Mouse (Mus musculus) myocyte (in vitro differentiated cells): ENCODE data around the gene Ehbp1.
A peak's percentile ranks its signal among the peaks of the same experiment; 100 is the strongest.

Experiments used
- MAX ChIP-seq: IDR thresholded peaks from one replicate; pipeline ENCODE4 v1.6.1; 2011; ENCODE audit warnings: low read depth, mild to moderate bottlenecking, control low read depth
- POLR2A ChIP-seq: IDR thresholded peaks from one replicate; pipeline ENCODE4 v1.6.1; 2011; ENCODE audit warnings: low read depth, mild to moderate bottlenecking, control low read depth, moderate library complexity; ENCODE audit not compliant: insufficient read length
- POLR2AphosphoS2 ChIP-seq: IDR thresholded peaks from one replicate; pipeline ENCODE4 v1.6.1; 2011; ENCODE audit warnings: low read depth, control low read depth; ENCODE audit not compliant: insufficient read length
- REST ChIP-seq: IDR thresholded peaks from one replicate; pipeline ENCODE4 v1.6.1; 2011; ENCODE audit warnings: mild to moderate bottlenecking, control low read depth, moderate library complexity; ENCODE audit not compliant: insufficient read depth, insufficient read length
- TCF12 ChIP-seq: IDR thresholded peaks from one replicate; pipeline ENCODE4 v1.6.1; 2011; ENCODE audit warnings: mild to moderate bottlenecking, control low read depth; ENCODE audit not compliant: poor library complexity, insufficient read depth, severe bottlenecking

- TF ChIP-seq POLR2AphosphoS2 (no peak), POLR2A (no peak), TCF12 (peak; percentile 50), MAX (no peak), REST (no peak)
These were observed 41.4 kb upstream of the Ehbp1 start for GRCm38 (mm10) chr11:22383532-22383931.
